Mouse (Mus musculus) adipocyte (in vitro differentiated cells): ENCODE measurements around the gene Nepro.

Source experiments
- DNase-seq: peaks from one replicate; pipeline ENCODE4 v3.0.0-alpha.2; 2016; ENCODE audit warnings: low spot score

Nepro gene

GRCm38 (mm10) chr16:44703458-44703857 is 20.6 kb upstream of the Nepro start:
- no peak for DNase-seq

GRCm38 (mm10) chr16:44716305-44717140 is 7.6 kb upstream of the Nepro start:
- peak; percentile 70 for DNase-seq

GRCm38 (mm10) chr16:44717141-44717634 is 6.9 kb upstream of the Nepro start:
- no peak for DNase-seq

- DNase-seq = no peak
Measured at GRCm38 (mm10) chr16:44717838-44718237, 6.3 kb upstream of the Nepro start.

GRCm38 (mm10) chr16:44719349-44719748 is 4.8 kb upstream of the Nepro start:
- no peak for DNase-seq

- no peak for DNase-seq
Measured at GRCm38 (mm10) chr16:44720518-44720917, 3.6 kb upstream of the Nepro start.

- DNase-seq = no peak
Measured at GRCm38 (mm10) chr16:44722666-44723065, 1.4 kb upstream of the Nepro start.

GRCm38 (mm10) chr16:44724847-44725246 is 746 bp downstream of the Nepro start:
- peak; percentile 85 for DNase-seq

- DNase-seq = peak; percentile 97
Measured at GRCm38 (mm10) chr16:44725286-44726223, 1.5 kb downstream of the Nepro start.

GRCm38 (mm10) chr16:44727525-44727924 is 3.4 kb downstream of the Nepro start:
- no peak for DNase-seq

- no peak for DNase-seq
Measured at GRCm38 (mm10) chr16:44734059-44734458, 10.0 kb downstream of the Nepro start.

- no peak for DNase-seq
Measured at GRCm38 (mm10) chr16:44735676-44736075, 11.6 kb downstream of the Nepro start.

GRCm38 (mm10) chr16:44736118-44736517 is 12.0 kb downstream of the Nepro start:
- DNase-seq = no peak

GRCm38 (mm10) chr16:44742753-44743152 is 18.7 kb downstream of the Nepro start:
- no peak for DNase-seq

GRCm38 (mm10) chr16:44745471-44745865 is 21.4 kb downstream of the Nepro start:
- DNase-seq = no peak

GRCm38 (mm10) chr16:44745866-44746562 is 21.9 kb downstream of the Nepro start, which contains the start of gene Gtpbp8:
Gene Gtpbp8, minus strand, starts transcription at chr16:44746363.
- DNase-seq = peak; percentile 95

- DNase-seq = no peak
Measured at GRCm38 (mm10) chr16:44748007-44748406, 23.9 kb downstream of the Nepro start.

GRCm38 (mm10) chr16:44757700-44758099 is 33.6 kb downstream of the Nepro start:
- DNase-seq = no peak

GRCm38 (mm10) chr16:44761811-44762210 is 37.7 kb downstream of the Nepro start:
- DNase-seq = peak; percentile 52

- no peak for DNase-seq
Measured at GRCm38 (mm10) chr16:44765555-44766319, 41.6 kb downstream of the Nepro start, which contains the start of gene Cd200r1. Gene Cd200r1, plus strand, starts transcription at chr16:44765736.

GRCm38 (mm10) chr16:44766320-44766892 is 42.3 kb downstream of the Nepro start:
- DNase-seq = no peak
